Mouse (Mus musculus) left cerebral cortex, adult 9 months (tissue): ENCODE data around the gene Rraga.
"Not testable (repeated sequence)": the region's sequence is repeated elsewhere in the genome, so short reads cannot be mapped to it uniquely, and the experiment has no call there.

Experiments
- DNase-seq, 2 experiments: peaks; one replicate each; pipeline ENCODE4 v3.0.0; 2022; ENCODE audit warnings: low spot score in 2 of 2

Gene Rraga

DNA sequence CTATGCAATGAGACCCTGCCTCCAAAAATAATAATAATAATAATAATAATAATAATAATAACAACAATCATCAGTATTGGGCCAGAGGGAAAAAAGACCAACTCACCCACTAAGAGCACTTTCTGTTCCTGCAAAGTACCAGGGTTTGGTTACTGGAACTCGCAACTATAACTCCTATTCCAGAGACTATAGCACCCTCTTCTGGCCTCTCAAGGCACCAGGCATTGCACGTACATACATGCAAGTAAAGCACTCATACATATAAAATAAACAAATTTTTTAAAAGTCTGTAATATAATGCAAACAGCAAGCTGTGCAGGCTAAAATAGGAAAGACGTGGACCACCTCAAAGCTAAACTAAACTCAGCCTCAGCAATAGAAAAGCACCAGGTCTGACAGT, 12.8 kb downstream of the Rraga start:
- no peak for DNase-seq

DNA sequence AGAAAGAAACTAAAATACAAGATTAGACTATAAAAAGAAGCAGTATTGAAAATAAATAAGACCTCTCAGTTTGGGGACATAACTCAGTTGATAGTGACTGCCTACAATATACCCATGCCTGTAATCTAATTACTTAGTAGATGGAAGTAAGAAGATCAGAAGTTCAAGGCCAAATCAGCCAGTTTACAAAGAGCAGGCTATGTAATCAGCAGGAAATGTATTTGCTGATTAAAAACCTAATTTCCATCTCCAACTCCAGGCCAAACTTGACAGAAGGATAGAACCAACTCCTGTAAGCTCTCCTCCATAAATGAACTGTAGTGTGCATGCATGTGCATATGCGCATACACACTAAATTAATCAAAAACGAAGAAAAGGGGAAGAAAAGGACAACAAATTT, 15.8 kb downstream of the Rraga start:
- no peak for DNase-seq

DNA sequence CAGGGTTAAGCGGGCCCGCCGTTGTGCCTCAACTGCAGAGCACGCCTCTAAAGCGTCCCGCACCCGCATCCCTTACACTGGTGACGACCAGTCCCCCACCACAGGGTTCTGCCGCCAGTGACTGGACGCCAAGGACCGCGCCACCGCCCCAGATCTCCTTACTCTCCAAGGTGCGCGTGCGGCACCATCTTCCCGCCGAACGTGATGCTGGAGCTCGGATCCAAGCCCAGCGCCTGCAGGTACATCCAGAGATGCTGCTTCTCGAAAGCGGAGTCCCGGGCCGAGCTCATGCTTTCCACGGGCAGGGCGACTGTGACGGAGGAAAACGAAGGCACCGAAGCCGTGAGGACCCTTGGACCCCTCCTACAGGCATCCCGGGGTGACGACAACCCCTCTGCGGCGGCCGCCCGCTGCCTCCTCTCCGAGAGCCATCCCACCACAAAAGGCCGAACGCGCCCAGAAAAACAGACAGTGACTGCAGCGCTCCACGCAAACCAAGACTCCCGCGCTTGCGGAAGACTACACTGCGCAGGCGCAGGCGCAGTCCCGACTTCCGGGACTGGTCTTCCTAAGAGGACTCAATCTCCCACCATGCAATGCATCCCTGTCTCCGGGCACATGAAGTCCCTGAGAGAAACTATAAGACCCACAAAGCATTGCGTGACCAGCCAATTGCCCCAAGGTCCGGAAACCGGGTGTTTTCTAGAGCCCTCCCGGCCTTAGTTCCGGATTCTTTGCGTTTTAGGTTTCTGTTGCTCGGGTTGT, 36.2 kb downstream of the Rraga start, which contains the start of gene Haus6:
Gene Haus6 (minus strand): TSS at position 532 of the 765 bp plus-strand sequence.
- DNase-seq: peak; percentile 91 to 94

DNA sequence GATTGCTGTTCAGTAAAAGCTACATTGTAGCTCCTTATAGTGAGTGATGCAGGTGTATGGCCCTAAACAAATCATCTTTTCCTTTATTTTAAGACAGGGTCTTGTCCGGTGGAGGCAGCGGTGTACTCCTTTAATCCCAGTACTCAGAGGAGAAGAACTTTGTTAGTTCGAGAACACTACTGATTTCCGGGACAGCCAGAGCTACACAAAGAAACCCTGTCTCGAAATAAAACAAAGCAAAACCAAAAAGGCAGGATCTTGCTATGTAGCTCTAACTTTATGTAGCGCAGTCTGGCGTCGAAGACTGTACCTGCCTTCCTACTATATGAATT, 36.8 kb downstream of the Rraga start:
- DNase-seq: no peak

DNA sequence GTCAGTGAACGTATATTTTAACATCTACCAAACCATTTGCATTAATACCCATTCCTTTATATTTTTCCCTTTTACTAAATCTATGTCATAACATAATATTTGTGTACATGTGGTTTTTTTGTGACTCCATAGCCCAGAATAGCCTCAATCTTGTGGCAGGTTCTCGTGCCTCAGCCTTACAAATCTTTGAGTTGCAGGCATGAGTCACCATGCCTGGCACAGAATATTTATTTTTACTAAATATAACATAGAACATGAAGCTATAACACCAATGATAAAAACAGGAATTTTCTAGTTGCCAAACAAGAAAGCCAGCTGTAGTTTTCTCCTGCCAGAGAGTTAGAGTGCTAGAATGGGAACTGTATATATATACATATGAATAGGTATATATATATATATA, 45.0 kb downstream of the Rraga start:
- peak; percentile 31 to 37 for DNase-seq

DNA sequence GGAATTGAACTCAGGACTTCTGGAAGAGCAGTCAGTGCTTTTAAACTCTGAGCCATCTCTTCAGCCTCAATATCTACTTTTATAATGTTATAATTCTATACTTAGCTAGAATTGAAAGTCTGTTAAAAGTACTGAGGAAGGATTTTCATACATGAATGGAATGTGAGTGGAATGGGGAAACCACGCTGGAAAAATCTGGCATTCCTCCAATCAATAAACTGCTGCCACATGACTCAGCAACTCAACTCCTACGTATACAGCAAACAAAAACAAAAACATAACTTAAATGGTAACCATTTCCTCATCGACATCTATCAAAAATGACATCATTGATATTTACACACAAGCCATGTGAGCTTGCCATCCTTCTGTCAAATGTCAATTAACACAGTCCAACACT, 46.6 kb downstream of the Rraga start:
- DNase-seq: no peak

DNA sequence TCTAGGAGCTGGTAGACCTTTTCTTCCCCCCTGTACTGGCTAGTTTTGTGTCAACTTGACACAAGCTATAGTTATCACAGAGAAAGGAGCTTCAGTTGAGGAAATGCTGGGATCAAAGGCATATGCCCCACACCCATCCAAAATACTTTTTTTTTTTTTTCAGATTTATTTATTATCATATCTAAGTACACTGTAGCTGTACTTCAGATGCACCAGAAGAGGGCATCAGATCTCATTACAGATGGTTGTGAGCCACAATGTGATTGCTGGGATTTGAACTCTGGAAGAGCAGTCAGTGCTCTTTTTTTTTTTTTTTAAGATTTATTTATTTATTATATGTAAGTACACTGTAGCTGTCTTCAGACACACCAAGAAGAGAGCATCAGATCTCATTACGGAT, 47.1 kb downstream of the Rraga start:
- not testable (repeated sequence) for DNase-seq

DNA sequence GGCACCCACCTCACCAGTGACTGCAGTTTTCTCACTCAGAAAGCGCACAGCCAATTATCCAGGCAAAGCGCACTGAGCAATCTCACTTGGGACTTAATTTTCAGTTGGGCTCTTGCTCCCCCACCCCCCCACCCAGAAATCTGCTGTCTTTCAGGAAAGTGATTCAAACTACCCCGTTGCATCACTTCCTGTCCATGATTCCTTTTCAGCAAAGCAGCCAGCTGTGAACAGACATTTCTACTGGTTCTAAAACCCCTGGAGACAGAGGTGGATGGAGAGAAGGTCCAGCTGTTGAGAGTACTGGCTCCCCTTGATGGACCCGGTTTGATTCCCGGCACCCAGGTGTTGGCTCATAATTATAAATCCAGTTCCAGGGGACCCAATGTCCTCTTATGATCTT, 50.0 kb downstream of the Rraga start:
- no peak for DNase-seq

DNA sequence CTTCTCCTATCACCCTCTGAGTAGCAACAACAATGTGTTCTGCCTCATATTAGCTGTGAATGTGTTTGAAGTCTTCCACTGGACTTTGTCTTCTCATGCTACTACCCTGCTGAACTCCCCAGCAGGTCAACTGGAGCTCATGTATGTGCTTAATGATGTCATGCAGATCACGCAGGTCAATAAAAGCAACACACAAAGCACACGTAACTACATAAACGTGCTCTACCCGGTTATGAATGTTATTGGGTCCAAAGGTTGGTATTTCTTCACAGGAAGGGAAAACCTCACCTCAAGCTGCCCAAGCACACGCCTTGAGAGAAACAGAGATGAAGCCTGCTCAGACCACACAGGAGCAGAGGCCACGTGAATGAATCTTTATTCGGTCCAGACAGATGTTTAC, 51.0 kb downstream of the Rraga start:
- not testable (repeated sequence) for DNase-seq
